Mouse (Mus musculus): ENCODE results near the gene Gjc2. TPM values are rescaled to one million over a fixed set of nuclear protein-coding genes. Genes with fewer than 3 reads are reported as not detected.
"Not testable (repeated sequence)": the region's sequence is repeated elsewhere in the genome, so short reads cannot be mapped to it uniquely, and the experiment has no call there.

Gene Gjc2
- not detected in 3 replicates for total RNA-seq (2017)

DNA sequence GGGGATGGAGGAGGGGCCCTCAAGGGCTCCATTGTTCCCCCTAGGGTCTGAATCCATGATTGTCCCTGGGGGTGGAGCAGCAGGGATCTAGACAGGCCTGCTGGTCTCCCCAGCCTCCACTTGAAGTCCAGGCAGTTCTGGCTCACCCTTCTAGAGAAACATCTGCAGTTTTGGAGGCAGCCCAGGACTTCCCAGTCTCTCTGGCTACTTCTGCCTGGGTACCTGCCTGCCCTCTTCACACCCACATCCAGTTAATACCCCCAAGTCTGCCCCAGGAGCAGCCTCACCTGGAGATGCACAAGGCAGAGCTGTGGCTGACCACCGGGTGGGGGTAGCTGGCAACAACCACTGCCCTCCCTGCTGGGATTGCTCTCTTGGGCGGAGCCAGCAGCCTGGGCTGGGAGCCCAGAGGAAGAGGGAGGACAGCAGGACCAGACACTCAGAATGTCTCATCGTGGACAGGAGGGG, at the start of gene Gjc2:
TSS of gene Gjc2 (minus strand) at position 350 of the 468 bp plus-strand sequence.
- no peak for ATAC-seq (replicated peaks; ENCODE audit: insufficient number of reproducible peaks, low FRiP score, low TSS enrichment, poor library complexity, severe bottlenecking)

GRCm38 (mm10) chr11:59232797-59233196, 49.8 kb upstream of the Gjc2 start:
- ATAC-seq (replicated peaks; ENCODE audit: insufficient number of reproducible peaks, low FRiP score, low TSS enrichment, poor library complexity, severe bottlenecking): no peak

- ATAC-seq (replicated peaks; ENCODE audit: insufficient number of reproducible peaks, low FRiP score, low TSS enrichment, poor library complexity, severe bottlenecking): 0 out of 2 replicates have a peak, but pooled peaks have one; percentile 7
Measured at GRCm38 (mm10) chr11:59230144-59230760, 47.2 kb upstream of the Gjc2 start.

- ATAC-seq (replicated peaks; ENCODE audit: insufficient number of reproducible peaks, low FRiP score, low TSS enrichment, poor library complexity, severe bottlenecking): peak; percentile 77
Measured at GRCm38 (mm10) chr11:59228122-59228953, 45.3 kb upstream of the Gjc2 start, which contains the start of gene Arf1. Gene Arf1, minus strand, starts transcription at chr11:59228270.

DNA sequence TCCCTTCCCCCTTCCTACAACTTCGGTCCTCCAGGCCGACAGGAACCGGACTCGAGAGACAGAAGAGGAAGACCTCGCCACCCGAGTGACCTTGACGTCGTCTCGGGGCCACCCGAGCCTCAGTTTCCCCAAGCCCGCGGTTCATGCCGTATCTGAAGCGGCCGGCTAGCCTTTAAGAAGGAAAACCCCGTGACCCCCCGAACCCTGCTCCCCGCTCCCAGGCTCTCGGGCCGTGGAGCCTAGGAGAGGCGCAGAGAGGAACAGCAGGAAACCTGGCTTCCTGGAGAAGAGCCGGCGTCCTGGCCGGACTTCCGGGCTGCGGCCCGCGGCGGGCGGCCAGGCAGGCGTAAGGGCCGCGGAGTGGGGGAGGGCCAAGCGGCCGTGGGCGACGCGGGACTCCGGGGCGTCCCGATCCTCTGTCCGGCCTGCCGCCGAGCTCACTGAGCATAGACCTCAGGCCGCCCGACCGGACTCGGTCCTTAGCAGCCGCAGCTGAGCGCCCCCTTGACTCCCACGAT, 44.6 kb upstream of the Gjc2 start:
- ATAC-seq (replicated peaks; ENCODE audit: insufficient number of reproducible peaks, low FRiP score, low TSS enrichment, poor library complexity, severe bottlenecking): no peak

- no peak for ATAC-seq (replicated peaks; ENCODE audit: insufficient number of reproducible peaks, low FRiP score, low TSS enrichment, poor library complexity, severe bottlenecking)
Measured at GRCm38 (mm10) chr11:59226787-59227603, 44.0 kb upstream of the Gjc2 start.

- no peak for ATAC-seq (replicated peaks; ENCODE audit: insufficient number of reproducible peaks, low FRiP score, low TSS enrichment, poor library complexity, severe bottlenecking)
Measured at GRCm38 (mm10) chr11:59226251-59226650, 43.2 kb upstream of the Gjc2 start.

DNA sequence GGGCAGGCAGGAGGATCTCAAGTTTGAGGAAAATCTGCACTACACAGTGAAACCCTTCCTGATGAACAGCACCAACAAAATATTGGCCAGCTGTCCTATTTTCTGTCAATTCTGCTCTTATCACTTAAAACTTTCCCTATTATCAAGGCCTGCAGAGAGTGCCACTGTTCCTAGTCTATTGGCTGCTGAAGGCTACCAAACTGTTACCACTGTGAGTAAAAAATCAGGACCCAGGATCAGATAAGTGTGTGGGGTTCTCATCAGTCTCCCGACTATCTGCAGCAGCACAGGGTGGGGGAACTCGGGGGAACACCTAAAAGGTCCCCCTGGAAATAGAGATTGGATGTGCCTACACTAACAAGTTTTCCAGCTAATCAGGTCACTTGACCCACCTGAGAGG, 42.2 kb upstream of the Gjc2 start:
- no peak for ATAC-seq (replicated peaks; ENCODE audit: insufficient number of reproducible peaks, low FRiP score, low TSS enrichment, poor library complexity, severe bottlenecking)

DNA sequence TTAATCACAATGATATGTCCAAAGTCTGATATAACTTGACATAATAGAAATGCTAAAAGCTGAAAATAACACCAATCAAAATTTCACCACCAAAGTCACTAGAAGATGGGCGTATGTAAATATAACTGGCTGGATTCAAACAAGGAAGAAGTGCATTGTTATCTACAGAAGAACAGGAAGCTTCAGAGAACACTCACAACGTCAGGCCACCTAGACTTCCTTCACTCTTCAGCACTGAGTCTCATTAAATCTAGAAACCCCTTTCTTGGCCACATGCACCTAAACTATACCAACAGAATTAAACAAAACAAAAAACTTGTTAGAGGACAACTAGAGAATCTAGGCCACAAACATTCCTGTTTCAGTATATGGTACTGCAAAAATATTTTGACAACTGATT, 41.5 kb upstream of the Gjc2 start:
- no peak for ATAC-seq (replicated peaks; ENCODE audit: insufficient number of reproducible peaks, low FRiP score, low TSS enrichment, poor library complexity, severe bottlenecking)

- ATAC-seq (replicated peaks; ENCODE audit: insufficient number of reproducible peaks, low FRiP score, low TSS enrichment, poor library complexity, severe bottlenecking): no peak
Measured at GRCm38 (mm10) chr11:59224025-59224424, 41.0 kb upstream of the Gjc2 start.

- no peak for ATAC-seq (replicated peaks; ENCODE audit: insufficient number of reproducible peaks, low FRiP score, low TSS enrichment, poor library complexity, severe bottlenecking)
Measured at GRCm38 (mm10) chr11:59222306-59222705, 39.3 kb upstream of the Gjc2 start.

DNA sequence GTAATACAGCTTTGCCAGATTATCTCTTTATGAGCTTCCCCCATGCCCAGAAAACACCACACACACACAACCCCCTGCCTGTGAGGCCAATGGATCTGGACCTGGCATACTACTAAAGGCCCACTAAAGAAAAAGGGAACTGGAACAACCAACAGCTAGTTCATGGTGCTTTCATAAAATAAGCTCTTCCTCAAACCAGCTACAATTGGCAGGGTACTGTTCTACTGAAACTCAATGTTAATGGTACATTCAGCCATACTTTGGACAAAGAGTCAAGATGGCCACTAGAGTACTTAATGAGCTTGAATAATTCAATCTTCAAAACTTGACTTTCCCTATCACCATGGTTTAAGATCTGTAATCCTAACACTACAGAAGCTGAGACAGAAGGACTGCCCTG, 38.6 kb upstream of the Gjc2 start:
- peak; percentile 38; the same call in 1 of the 2 replicates for ATAC-seq (replicated peaks; ENCODE audit: insufficient number of reproducible peaks, low FRiP score, low TSS enrichment, poor library complexity, severe bottlenecking)

DNA sequence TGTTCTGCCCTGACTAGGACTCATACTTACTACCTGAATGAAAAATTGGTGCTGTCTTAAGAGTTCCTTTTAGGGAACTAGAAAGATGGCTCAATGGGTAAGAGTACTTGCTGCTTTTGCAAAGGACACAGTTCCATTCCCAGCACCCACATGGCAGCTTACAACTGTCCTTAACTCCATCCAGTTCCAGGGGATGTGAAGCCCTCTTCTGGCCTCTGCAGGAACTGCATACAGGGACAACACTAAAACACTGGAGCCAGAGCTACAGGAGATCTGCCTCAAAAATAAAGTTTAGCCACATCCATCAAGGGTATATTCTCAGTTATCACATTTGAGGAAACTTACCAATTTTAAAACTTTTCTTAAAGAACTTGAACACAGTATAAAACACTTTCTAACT, 36.1 kb upstream of the Gjc2 start:
- ATAC-seq (replicated peaks; ENCODE audit: insufficient number of reproducible peaks, low FRiP score, low TSS enrichment, poor library complexity, severe bottlenecking): no peak

GRCm38 (mm10) chr11:59218389-59218998, 35.5 kb upstream of the Gjc2 start:
- ATAC-seq (replicated peaks; ENCODE audit: insufficient number of reproducible peaks, low FRiP score, low TSS enrichment, poor library complexity, severe bottlenecking): no peak

DNA sequence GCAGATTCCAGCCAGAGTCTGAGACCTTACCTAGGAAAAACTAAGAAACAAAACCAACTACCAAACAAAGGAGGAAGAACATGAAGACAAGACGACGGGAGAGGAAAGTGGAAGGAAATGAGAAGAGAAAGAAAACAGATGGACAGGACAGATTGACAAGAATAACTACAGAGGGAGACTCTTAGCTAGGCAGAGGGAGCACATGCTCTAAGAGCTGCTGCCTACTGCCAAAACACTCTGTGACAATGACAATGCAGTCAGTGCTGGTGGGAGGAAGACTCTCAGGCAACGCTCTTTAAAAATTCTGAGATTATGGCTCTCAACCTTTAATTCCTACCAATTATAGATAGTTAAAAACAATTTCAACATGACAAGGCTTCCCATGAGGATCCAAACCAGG, 33.9 kb upstream of the Gjc2 start:
- ATAC-seq (replicated peaks; ENCODE audit: insufficient number of reproducible peaks, low FRiP score, low TSS enrichment, poor library complexity, severe bottlenecking): no peak

DNA sequence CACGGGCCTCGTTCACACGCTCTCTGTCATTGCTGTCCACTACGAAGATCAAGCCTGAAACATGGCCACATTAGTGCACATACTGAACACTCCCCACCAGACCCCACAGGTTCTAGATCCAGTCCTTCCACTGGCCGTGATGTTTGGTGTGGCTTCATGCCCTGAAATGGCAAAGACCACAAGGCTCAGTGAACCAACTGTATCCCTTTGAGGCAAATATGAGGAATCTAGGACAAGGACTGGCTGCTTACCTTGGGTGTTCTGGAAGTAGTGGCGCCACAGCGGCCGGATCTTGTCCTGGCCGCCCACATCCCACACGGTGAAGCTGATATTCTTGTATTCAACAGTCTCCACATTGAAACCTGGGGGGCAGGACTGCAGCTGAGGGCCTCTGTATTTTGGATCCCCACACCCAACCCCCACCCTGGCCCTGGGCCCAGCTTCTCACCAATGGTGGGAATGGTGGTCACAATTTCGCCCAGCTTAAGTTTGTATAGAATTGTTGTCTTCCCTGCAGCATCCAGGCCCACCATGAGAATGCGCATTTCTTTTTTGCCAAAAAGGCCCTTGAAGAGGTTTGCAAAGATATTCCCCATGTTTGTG, 30.0 kb upstream of the Gjc2 start:
- no peak for ATAC-seq (replicated peaks; ENCODE audit: insufficient number of reproducible peaks, low FRiP score, low TSS enrichment, poor library complexity, severe bottlenecking)

GRCm38 (mm10) chr11:59212320-59212719, 29.3 kb upstream of the Gjc2 start:
- peak; percentile 49 for ATAC-seq (replicated peaks; ENCODE audit: insufficient number of reproducible peaks, low FRiP score, low TSS enrichment, poor library complexity, severe bottlenecking)

DNA sequence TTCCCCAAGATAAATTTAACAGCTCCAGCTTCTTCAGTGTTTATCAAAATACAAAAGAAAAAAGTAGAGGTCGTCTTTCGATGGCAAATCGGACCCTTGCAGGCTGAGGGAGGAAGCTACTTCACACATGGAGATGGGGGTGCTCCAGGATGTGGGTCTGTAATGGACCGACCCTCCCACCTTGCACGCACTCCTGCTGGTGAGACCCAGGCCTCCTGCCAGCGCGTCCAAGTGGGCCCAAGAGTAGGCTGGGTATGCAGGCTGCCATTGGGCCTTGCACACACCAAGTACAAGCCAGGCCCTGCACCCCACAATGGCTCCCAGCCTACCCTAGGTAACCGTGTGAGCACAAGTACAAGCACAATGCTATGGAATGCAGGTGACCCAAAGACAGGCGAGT, 28.5 kb upstream of the Gjc2 start:
- ATAC-seq (replicated peaks; ENCODE audit: insufficient number of reproducible peaks, low FRiP score, low TSS enrichment, poor library complexity, severe bottlenecking): not testable (repeated sequence)

Data from monocyte, adult 5-6 weeks (primary cell).